Mouse (Mus musculus) granulocyte monocyte progenitor cell, adult 5-6 weeks (primary cell): ENCODE measurements around the gene Mycn. TPM values are rescaled to one million over a fixed set of nuclear protein-coding genes. Genes with fewer than 3 reads are reported as not detected.

Experiments used
- ATAC-seq: replicated peaks from 2 replicates; pipeline ENCODE4 v1.8.0; 2016; ENCODE audit warnings: mild to moderate bottlenecking, moderate TSS enrichment, inconsistent platforms; ENCODE audit not compliant: poor library complexity, severe bottlenecking
- total RNA-seq, 2 experiments: library from RNA; stranded (forward) in 1 of 2; stranded (reverse) in 1 of 2; fragments of 200-712, 200-1000 nt in 1 of 2; fragments of >200 nt in 1 of 2; fragmentation: Nextera tagmentation in 1 of 2; gene quantifications; 2 replicates each; pipeline ENCODE4 v1.2.3; 2014 to 2017

Mycn gene
- total RNA-seq, 2 experiments from 2014 or later: 0.26 TPM; not detected in 1

- no peak for ATAC-seq
Observed at GRCm38 (mm10) chr12:12928239-12928638, 13.5 kb downstream of the Mycn start.

GRCm38 (mm10) chr12:12926975-12927527 is 14.7 kb downstream of the Mycn start:
- ATAC-seq: no peak

DNA sequence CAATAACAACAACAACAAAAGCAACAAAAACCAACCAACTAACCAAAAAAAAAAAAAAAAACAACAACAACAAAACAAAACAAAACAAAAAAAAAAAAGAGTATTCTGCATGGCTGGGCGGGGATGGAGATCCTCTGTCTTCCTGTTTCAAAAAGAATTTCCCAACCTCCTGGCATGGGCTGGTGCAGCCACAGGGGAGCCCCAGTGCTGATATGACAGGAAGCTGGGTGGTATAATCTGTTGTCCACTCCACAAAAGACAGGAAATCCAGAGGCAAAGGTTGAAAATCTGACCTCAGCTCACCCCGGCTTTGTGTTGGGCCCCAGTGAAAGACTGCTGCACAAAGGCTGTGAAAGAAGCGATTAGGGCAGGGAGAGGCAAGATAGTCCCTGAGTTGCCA is 17.3 kb downstream of the Mycn start:
- peak; percentile 87 for ATAC-seq

DNA sequence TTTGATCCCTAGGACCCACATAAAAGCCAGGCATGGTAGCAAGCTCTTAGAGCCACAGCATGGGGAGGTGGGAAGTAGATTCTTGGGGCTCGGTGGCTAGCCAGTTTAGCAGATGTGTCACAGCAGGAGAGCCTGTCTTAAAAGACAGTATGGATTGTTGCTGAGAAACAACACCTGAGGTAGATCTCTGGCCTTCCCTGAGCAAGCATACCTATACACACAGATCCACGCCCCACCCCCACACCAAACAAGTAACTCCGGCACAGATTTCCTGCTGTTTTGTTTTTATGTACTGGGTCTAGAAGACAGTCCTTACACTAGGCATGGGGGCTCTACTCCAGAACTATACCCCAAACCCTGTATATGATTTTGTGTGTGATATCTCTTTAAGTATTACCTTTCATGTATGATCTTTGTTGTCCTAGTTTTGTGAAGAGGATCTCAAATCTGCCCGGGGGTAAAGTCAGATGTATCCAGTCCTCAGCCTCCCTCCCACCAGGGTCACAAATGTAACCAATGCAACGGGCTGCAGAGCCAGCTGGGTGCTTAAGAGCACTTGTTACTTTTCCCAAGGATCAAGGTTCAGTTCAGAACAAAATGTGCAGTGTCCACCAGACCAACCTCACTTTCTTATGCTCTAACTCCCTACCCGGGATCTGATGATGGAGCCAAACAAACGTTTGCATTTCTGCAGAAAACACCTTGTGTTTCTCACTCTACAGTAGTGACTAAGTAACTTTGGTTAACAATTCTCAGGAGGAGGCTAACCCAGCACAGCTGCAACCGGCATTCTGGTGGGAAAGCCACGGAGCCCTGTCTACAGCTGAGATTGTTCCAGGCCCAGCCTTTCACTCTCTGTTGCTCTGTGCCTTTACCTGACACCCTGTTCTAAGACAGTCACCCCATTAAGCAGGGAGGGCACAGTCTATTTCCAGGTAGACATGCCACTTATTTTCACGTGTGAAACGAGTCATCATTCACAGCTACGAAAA is 21.3 kb downstream of the Mycn start:
- no peak for ATAC-seq

DNA sequence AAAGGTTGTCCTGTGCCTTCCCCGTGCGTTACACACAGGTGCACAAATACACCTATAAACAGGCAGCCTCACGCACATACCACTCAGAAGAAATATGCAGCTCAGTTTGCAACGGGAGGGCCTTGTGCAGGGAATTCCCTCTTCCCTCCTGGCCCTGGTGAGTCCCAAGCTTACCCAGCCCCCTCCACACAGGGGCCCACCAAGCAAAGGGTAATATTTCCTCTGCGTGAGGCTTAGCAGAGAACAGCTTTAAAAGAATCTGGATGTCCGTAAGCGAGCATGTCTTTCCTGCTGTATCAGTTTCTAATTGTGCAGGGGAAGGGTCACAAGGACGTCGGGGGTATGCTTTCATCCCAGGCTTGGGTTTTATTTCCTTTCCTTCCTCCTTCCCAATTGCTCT is 25.4 kb downstream of the Mycn start:
- ATAC-seq: no peak

GRCm38 (mm10) chr12:12910356-12910979 is 31.2 kb downstream of the Mycn start:
- ATAC-seq: no peak

DNA sequence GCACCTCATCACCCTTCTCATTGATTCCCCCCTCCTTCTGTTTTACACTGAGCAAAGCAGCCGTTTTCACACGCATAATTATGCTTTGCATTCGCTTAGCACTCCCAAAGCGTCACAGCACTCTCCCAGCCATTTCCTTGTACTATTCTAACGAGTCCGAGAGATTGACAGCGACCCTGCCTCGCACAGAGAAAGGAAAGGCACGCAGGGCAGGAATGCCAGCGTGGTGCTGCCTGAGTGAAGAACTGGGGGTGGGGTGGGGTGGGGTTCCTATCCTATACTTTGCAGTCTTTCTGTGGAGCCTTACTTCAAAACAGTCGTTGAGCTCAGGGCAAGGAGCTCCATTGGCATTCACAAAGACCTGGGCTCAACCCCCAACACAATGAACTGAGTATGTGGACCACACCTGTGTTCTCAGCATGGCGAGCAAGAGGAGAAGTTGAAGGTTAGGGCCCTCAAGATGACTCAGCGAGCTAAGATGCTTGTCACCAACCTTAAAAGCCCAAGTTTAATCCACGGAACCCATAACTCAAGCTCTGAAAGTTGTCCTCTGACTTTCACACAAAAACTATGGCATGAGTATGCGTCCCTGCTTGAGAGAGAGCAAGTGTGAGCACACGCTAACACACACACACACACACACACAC is 32.0 kb downstream of the Mycn start:
- ATAC-seq: no peak

DNA sequence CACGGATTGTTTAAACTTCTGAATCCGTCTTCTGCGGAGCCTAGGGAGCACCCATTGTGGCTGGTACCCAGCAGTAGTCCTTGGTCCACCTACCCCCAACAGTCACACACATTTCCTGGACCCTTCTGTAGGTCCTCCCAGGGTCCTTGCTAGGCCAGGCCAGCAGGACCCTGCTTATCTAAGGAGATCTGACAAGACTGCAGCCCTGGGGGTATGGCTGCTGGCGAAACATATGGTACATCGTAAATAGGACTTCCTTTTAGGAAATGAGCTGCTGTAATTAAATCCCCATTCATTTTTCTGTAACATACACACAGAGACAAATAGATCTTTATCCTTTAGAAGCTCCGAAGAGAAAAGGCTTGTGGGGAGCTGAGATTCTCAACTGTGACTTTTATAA is 34.9 kb downstream of the Mycn start:
- no peak for ATAC-seq

DNA sequence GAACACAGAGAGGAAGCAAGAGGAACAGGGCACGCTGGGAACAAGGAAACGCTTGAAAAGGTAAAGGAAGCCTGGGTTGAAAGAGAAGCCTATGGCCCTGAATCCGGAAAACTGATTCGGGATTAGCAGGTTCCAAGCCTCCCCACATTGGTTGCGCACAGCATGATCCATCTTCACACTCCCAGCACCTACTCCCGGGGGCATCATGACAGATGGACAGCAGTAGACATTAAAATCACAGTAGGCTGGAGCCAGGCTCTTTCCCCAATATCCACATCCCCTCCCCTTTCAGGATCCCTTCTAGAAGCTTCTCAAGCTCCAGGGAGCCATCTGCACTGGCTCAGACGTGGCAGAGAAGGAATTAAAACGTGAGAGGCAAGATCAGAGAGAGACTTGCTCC is 35.4 kb downstream of the Mycn start:
- no peak for ATAC-seq

DNA sequence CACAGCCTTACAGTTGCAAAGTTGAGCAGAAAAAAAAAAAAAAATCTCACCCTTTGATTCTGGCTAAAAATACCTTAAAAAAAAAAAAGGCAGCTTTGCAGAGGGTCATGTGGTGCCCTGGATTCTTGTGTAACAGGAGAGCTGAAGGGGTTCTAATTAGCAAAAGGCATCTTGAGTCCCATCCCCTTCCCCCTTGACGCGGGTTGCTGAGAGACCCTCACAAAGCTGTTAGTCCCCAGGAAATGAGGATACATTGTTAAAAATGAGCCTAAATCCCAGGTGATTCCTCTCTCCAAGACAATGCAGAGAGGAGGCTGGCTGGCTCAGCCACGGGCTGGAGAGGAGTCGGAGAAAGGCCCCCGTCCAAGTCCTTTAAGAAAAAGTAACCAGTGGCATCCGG is 36.6 kb downstream of the Mycn start:
- ATAC-seq: no peak

GRCm38 (mm10) chr12:12904512-12904953 is 37.2 kb downstream of the Mycn start:
- no peak for ATAC-seq

DNA sequence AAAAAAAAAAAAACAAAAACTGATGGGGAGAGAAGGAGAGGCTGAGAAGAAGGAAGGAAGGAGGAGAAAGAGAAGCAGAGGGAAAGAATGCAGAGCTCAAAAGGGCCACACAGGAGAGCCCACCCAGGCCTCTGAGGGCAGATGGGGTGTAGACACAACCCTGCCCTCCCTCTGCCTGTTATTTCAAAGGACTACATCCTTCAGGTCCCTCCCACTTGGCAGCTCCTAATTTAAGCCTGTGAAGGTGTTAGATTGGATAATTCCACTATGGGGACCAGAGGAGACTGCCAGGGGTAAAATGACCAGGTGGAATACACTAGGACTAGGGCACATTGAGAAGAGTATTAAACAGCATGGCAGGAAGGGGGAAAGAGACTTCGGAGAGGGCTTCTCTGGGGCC is 37.6 kb downstream of the Mycn start:
- ATAC-seq: no peak

GRCm38 (mm10) chr12:12902403-12902802 is 39.3 kb downstream of the Mycn start:
- ATAC-seq: no peak

- ATAC-seq: no peak
Observed at GRCm38 (mm10) chr12:12898356-12899126, 43.2 kb downstream of the Mycn start.

DNA sequence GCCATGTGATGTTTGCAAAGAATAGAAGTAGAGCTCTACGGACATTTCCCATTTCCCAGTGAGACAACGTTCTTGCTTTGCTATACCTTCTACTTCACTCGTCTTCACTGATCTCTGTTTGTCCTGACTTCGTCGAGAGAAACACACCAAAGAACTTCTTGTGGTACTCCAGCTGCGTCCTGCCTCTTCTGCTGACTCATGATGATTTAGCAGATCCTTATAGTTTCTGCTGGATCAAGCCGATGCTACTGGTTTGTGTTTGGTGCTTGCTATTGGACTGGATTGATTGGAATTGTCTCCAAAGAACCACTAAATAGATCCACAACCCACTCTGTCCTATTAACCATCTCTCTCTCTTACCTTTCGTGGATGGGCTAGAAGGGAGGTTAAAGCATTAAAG is 47.7 kb downstream of the Mycn start:
- ATAC-seq: no peak

DNA sequence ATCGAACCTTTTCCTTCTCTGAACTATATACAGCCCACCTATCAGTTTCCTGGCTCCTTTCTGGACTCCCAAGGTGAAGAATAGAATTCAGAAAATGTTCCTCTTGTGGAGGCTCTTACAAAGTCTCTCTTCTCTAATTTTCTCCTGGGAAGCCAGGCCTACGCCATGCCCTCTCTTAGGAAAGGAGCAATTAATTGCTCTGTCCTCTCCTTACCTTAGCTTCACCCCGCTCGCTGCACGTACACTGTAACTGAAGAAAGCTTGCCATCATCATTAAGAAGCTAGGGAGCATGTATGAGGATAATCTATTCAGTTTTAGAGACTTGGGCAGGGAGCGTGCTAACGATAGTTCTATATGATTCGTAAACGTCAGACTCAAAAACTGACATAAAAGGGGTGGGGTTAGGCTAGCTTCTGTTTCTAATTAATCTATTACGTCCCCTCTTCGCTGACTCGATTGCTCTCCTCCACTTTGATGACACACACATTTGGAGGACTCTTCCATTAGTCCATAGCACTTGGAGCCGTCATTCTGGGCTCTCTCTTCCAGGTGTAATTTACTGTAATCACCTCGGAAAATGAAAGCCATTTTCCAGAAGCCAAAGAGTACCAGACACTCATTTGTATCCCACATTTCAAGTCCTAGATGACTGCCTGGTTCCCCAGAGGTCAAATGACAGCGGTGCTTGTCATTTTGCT is 55.4 kb downstream of the Mycn start:
- no peak for ATAC-seq
